In genomic region chrX:134162826-134163225, GRCm38 (mm10) we compare ENCODE assay signal across 10 mouse cellular contexts. TPM values are rescaled to one million over a fixed set of nuclear protein-coding genes. Genes with fewer than 3 reads are reported as not detected.
DNase-seq lines count a peak whose midpoint lies in the region; ATAC-seq and TF ChIP-seq lines count a peak whose summit lies in the region.
"Had no signal": no experiment of that assay in that cellular context is flagged by ENCODE, and none has a peak within 500 bp of the region (broad histone marks: within the 10 kb centered on the region; RNA-seq: fewer than 3 reads in every experiment).

No protein-coding gene starts in this region.

- peak overlapping the region; percentile 47 for H3K4me2 ChIP-seq in heart, embryonic 11.5 days
- peak overlapping the region; percentile 46 for H3K4me2 ChIP-seq in intestine, postnatal 0 days (replicated peaks; ENCODE audit: low read depth)
- peak overlapping the region; percentile 36 for H3K4me2 ChIP-seq in neural tube, embryonic 11.5 days (ENCODE audit: low read depth)

- H3K36me3 ChIP-seq in heart, embryonic 11.5 days (ENCODE audit: control insufficient read depth, insufficient read depth, low read length) = no peaks in the 10 kb centered on the region
- H3K36me3 ChIP-seq in embryonic facial prominence, embryonic 10.5 days (replicated peaks) = no peaks in the 10 kb centered on the region
- no peaks in the 10 kb centered on the region for H3K36me3 ChIP-seq in intestine, postnatal 0 days (ENCODE audit: control insufficient read depth, insufficient read depth)
- H3K36me3 ChIP-seq in neural tube, embryonic 11.5 days (ENCODE audit: control insufficient read depth, insufficient read depth, low read length) = no peaks in the 10 kb centered on the region
- H3K36me3 ChIP-seq: G1E had no signal

- no peak for TF ChIP-seq CTCF in intestine, postnatal 0 days (IDR thresholded peaks at IDR 0.05; ENCODE audit: low read depth)

- H3K9me3 ChIP-seq in heart, embryonic 11.5 days (replicated peaks; ENCODE audit: control insufficient read depth, low read length) = no peaks in the 10 kb centered on the region
- no peaks in the 10 kb centered on the region for H3K9me3 ChIP-seq in embryonic facial prominence, embryonic 10.5 days
- no peaks in the 10 kb centered on the region for H3K9me3 ChIP-seq in intestine, postnatal 0 days (ENCODE audit: control insufficient read depth)
- no peaks in the 10 kb centered on the region for H3K9me3 ChIP-seq in neural tube, embryonic 11.5 days (ENCODE audit: control insufficient read depth, low read length)
- H3K9me3 ChIP-seq: G1E had no signal

- no peaks in the 10 kb centered on the region; the same call in 1 of the 2 replicates for H3K27me3 ChIP-seq in heart, embryonic 11.5 days (ENCODE audit: control insufficient read depth, insufficient read depth, low read length)
- H3K27me3 ChIP-seq in embryonic facial prominence, embryonic 10.5 days (replicated peaks; ENCODE audit: low read depth, poor library complexity, severe bottlenecking) = peaks cover 52% of the 10 kb centered on the region
- no peaks in the 10 kb centered on the region; the same call in 1 of the 2 replicates for H3K27me3 ChIP-seq in intestine, postnatal 0 days (replicated peaks; ENCODE audit: control insufficient read depth, insufficient read depth, low read length)
- H3K27me3 ChIP-seq in neural tube, embryonic 11.5 days (ENCODE audit: control insufficient read depth, insufficient read depth, low read length) = 0 out of 2 replicates have a peak, but pooled peaks cover 4% of the 10 kb centered on the region

- DNase-seq in heart, adult 9 months (ENCODE audit: low spot score in 2 of 2) = no peak
- peak; percentile 15 for DNase-seq in CD4-positive helper T cell, adult 2 months (ENCODE audit: low read depth, low spot score)
- no peak for DNase-seq in embryonic facial prominence, embryonic 10.5 days (ENCODE audit: low spot score)
- DNase-seq in neural tube, embryonic 11.5 days (ENCODE audit: low spot score) = no peak
- no peak for DNase-seq in adrenal gland, postnatal 10 days
- no peak for DNase-seq in gastrocnemius, adult 18-20 months (ENCODE audit: low spot score)

- WGBS in heart, embryonic 11.5 days (ENCODE audit: insufficient replicate concordance) = 18% methylated on average over 11 of the region's 11 CpGs
- 20% methylated on average over 11 of the region's 11 CpGs for WGBS in embryonic facial prominence, embryonic 10.5 days
- WGBS in intestine, postnatal 0 days = 22% methylated on average over 11 of the region's 11 CpGs
- WGBS in neural tube, embryonic 11.5 days = 22% methylated on average over 11 of the region's 11 CpGs

- H3K4me1 ChIP-seq in heart, embryonic 11.5 days (ENCODE audit: control insufficient read depth, insufficient read depth, low read length) = no peaks in the 10 kb centered on the region
- H3K4me1 ChIP-seq in embryonic facial prominence, embryonic 10.5 days = peaks cover 4% of the 10 kb centered on the region; the same call in 1 of the 2 replicates
- H3K4me1 ChIP-seq in intestine, postnatal 0 days (replicated peaks; ENCODE audit: control insufficient read depth, insufficient read depth, low read length) = no peaks in the 10 kb centered on the region
- H3K4me1 ChIP-seq in neural tube, embryonic 11.5 days (ENCODE audit: control insufficient read depth, insufficient read depth, low read length) = no peaks in the 10 kb centered on the region

- no peak for ATAC-seq in heart, embryonic 11.5 days (replicated peaks; ENCODE audit: insufficient number of reproducible peaks, low FRiP score, low TSS enrichment)
- no peak for ATAC-seq in intestine, postnatal 0 days
- ATAC-seq in neural tube, embryonic 11.5 days (ENCODE audit: insufficient read depth, low FRiP score, low TSS enrichment) = no peak

- peak overlapping the region; percentile 23; the same call in 1 of the 2 replicates for H3K4me3 ChIP-seq in heart, embryonic 11.5 days (ENCODE audit: low read depth, low read length)
- peak overlapping the region; percentile 47 for H3K4me3 ChIP-seq in embryonic facial prominence, embryonic 10.5 days
- 0 out of 2 replicates have a peak overlapping the region, but pooled peaks have one; percentile 3 for H3K4me3 ChIP-seq in intestine, postnatal 0 days (ENCODE audit: low read depth, low read length)
- peak overlapping the region; percentile 20; the same call in 1 of the 2 replicates for H3K4me3 ChIP-seq in neural tube, embryonic 11.5 days (ENCODE audit: low read depth, low read length)
- H3K4me3 ChIP-seq: heart, adult 2 months had no signal

- no peak overlapping the region for H3K27ac ChIP-seq in heart, embryonic 11.5 days (ENCODE audit: low read depth, low read length)
- H3K27ac ChIP-seq in embryonic facial prominence, embryonic 10.5 days (replicated peaks) = no peak overlapping the region
- no peak overlapping the region for H3K27ac ChIP-seq in intestine, postnatal 0 days (ENCODE audit: low read depth, low read length)
- no peak overlapping the region for H3K27ac ChIP-seq in neural tube, embryonic 11.5 days (ENCODE audit: low read depth, low read length)
- H3K27ac ChIP-seq: heart, adult 2 months had no signal

- H3K9ac ChIP-seq in heart, embryonic 11.5 days (ENCODE audit: low read depth, low read length) = no peak overlapping the region
- H3K9ac ChIP-seq in intestine, postnatal 0 days (ENCODE audit: low read depth, low read length) = no peak overlapping the region
- no peak overlapping the region for H3K9ac ChIP-seq in neural tube, embryonic 11.5 days (ENCODE audit: low read length)

RNA-seq across cellular contexts. Expression of gene Xkrx, which starts 0.9 kb away (rescaled TPM):
- 0.13 and 0.14 TPM in 2 replicates for polyA plus RNA-seq in heart, embryonic 11.5 days (2014; fragmentation: Nextera tagmentation; extraction: Ambion mirVana)
- not detected in 2 replicates for polyA plus RNA-seq in embryonic facial prominence, embryonic 10.5 days (2016; fragmentation: Nextera tagmentation; extraction: Ambion mirVana)
- polyA plus RNA-seq in intestine, postnatal 0 days (2015; fragmentation: Nextera tagmentation; extraction: Ambion mirVana) = 0.07 and 0.18 TPM in 2 replicates
- not detected in 2 replicates for polyA plus RNA-seq in neural tube, embryonic 11.5 days (2014; fragmentation: Nextera tagmentation; extraction: Ambion mirVana)
- 1 to 10 TPM; 1.9 to 3.3 TPM for total RNA-seq in adrenal gland, postnatal 10 days (2021)
- total RNA-seq in gastrocnemius, adult 18-20 months (2021) = 1 to 10 TPM in 1 of 2 experiments, under 1 TPM in 1; 0.66 to 1.1 TPM
- polyA plus RNA-seq: G1E had no signal

RNA-seq across cellular contexts. Expression of gene Arl13a, which starts 24.5 kb away (rescaled TPM):
- polyA plus RNA-seq in heart, embryonic 11.5 days (2014; fragmentation: Nextera tagmentation; extraction: Ambion mirVana) = 0.09 TPM in 1 of 2 replicates, not detected in the other
- not detected in 2 replicates for polyA plus RNA-seq in embryonic facial prominence, embryonic 10.5 days (2016; fragmentation: Nextera tagmentation; extraction: Ambion mirVana)
- not detected in 2 replicates for polyA plus RNA-seq in intestine, postnatal 0 days (2015; fragmentation: Nextera tagmentation; extraction: Ambion mirVana)
- polyA plus RNA-seq in neural tube, embryonic 11.5 days (2014; fragmentation: Nextera tagmentation; extraction: Ambion mirVana) = not detected in 2 replicates
- total RNA-seq in adrenal gland, postnatal 10 days (2021) = not detected
- not detected for total RNA-seq in gastrocnemius, adult 18-20 months (2021)
- total RNA-seq: G1E; heart, adult 2 months had no signal
- polyA plus RNA-seq: G1E; heart, adult 2 months had no signal

RNA-seq across cellular contexts. Expression of gene Nox1, which starts 58.9 kb away (rescaled TPM):
- 0.24 TPM in 1 of 2 replicates, not detected in the other for polyA plus RNA-seq in heart, embryonic 11.5 days (2014; fragmentation: Nextera tagmentation; extraction: Ambion mirVana)
- 0.06 TPM in 1 of 2 replicates, not detected in the other for polyA plus RNA-seq in embryonic facial prominence, embryonic 10.5 days (2016; fragmentation: Nextera tagmentation; extraction: Ambion mirVana)
- polyA plus RNA-seq in intestine, postnatal 0 days (2015; fragmentation: Nextera tagmentation; extraction: Ambion mirVana) = 0.20 and 0.46 TPM in 2 replicates
- not detected in 2 replicates for polyA plus RNA-seq in neural tube, embryonic 11.5 days (2014; fragmentation: Nextera tagmentation; extraction: Ambion mirVana)
- total RNA-seq in adrenal gland, postnatal 10 days (2021) = 1 to 10 TPM in 1 of 2 experiments, under 1 TPM in 1; 0.45 to 1.3 TPM
- not detected for total RNA-seq in gastrocnemius, adult 18-20 months (2021)
- polyA plus RNA-seq: G1E; heart, adult 2 months had no signal
